Mouse (Mus musculus): ENCODE measurements at regions not wholly inside any gene's neighbourhood (a gene's known extent, or its start where the extent isn't known, plus 50 kb on each side); places are given as distances from the start of the nearest gene placed in this dataset.
A peak's percentile ranks its signal among the peaks of the same experiment; 100 is the strongest.

DNA sequence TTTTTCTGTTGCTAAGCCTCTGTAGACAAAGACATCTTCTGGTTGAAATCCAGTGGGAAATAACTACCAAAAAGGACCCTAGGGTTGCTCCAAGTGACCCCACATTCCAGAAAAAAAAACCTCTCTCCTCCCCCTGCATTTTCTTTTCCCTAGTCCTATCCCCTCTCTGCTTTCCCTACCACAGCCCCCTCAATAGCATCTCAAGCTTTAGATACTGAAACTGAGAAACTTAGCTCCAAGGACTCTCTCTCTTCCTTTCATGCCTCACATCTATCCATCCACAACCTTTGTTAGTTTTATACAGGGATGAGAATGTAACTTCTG is 207.5 kb upstream of the Ercc4 start:
- DNase-seq (ENCODE audit: inconsistent ontology term) = no peak

DNA sequence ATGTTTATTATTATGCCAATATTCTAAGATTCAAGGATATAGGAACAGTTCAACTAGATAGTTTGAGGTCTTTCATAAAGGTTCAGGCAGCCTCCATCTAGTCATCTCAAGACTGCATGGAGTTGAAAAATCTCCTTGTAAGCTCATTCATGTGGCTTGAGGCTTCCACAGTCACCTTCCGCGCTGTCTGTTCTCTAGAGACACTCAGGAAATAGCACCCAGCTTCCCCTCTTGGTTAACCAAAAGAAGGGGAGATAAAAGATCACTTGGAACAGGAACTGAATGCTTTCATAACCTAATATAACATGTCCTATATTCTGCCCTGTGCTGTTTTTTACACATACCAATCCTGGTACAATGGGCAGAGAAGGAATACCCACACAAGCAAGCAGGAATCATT is 206.3 kb upstream of the Ercc4 start:
- DNase-seq (ENCODE audit: inconsistent ontology term) = no peak

DNA sequence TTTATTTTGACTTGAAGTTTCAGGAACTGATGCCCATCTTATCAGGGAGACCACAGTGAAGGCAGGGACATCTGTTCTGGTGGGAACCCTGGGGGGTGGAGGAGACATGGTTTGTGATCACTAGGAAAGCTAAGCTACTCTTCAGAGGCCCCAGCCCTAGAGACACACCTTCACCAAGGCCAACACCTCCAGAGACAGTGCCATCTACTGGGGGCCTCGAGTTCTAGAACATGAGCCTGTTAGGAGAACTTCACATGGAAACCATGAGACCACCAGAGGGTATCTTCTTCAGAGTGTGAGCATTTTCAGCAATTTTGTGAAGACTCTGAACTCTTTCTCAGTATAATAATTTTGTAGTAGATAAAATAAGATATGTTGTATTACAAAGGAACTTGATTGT is 204.5 kb upstream of the Ercc4 start:
- no peak for DNase-seq (ENCODE audit: inconsistent ontology term)

DNA sequence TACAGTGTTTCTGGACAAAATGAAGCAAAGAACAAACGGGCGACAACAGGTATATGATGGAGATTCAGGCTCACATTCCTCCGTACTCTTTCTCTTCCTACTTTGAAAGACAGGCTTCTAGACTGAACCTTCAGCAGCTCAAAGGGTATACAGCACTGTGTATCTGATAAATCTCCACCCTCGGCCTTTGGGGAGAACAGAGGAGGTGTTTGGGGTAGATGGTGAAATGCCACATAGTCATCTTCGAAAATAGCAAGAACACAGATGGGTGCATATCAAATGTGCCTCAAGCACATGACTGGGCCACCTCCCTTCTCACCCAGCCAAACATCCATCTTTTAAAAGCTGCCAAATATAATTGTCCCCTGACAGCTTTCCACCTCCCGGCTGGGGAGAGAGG is 184.8 kb upstream of the Ercc4 start:
- no peak for DNase-seq (ENCODE audit: inconsistent ontology term)

DNA sequence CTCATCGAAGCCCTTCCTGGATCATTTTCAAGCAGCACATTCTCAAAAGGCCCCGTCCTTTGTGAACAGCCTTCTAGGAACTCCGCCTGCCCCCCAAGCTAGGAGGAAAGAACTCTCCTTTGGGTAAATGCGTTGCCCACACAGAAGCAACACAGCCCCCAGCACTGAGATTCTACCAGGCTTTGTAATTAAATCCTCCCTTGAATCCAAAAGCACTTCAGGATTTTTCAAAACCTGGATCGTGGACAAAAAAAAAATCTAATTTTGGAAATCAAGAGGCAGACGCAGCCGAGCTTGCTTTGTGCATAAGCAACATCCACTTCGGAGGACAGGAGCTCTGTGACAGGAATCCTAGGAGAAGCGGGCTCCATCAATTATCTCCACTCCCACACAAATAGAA is 183.6 kb upstream of the Ercc4 start:
- no peak for DNase-seq (ENCODE audit: inconsistent ontology term)

DNA sequence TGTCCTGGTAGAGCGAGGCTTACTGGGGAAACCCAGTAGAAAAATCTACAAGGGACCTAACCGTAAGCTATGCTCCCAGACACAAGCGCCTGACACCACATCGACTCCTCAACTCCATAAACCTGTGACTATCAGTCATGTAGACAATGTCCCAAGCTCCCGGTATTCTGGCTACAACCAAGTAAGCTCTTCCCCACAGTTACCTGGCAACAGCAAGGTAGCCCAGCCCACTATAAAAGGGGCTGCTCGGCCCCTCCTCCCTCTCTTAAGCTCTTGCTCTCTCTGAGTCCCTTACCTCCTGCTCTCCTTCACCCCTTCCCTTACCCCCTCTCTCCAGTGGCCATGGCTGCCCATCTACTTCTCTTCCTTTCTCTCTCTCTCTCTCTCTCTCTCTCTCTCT is 178.4 kb upstream of the Ercc4 start:
- no peak for DNase-seq (ENCODE audit: inconsistent ontology term)

DNA sequence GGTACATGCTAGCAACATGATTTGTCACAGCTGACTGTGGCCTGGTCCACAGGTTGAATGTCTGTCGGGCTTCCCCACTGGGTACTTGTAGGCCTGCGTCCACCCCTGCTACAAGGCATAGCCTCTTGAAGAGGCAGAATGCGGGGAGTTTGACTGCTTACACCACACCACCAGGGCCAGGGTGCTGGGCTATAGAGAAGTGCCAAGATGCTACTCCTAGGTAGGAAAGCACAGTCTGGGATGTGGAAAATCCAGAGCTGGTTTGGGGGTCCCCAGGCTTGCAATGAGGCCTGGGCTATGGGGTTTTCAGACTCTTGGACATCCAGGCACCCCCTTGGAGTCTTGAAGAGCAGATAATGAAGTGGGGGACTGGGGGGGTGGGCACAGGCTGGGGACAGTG is 176.5 kb upstream of the Ercc4 start:
- no peak for DNase-seq (ENCODE audit: inconsistent ontology term)

DNA sequence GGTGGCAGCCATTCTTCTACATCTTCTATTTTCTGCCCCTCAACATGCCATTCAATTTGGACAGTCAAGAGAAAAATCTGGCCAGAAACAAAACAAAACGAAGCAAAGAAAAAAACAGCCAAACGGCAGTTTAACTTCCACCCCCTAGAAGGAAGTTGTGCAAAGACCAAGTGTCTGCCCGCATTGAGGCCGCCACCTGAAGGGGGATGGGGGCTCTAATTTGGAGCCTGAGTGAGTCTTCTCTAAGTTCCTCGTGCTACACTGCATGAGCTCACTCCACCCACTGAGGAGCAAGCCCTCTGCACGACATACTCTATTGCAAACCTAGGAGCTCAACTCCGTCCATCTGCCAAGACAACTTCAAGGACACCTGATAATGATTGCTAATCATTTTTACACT is 174.9 kb upstream of the Ercc4 start:
- no peak for DNase-seq (ENCODE audit: inconsistent ontology term)

DNA sequence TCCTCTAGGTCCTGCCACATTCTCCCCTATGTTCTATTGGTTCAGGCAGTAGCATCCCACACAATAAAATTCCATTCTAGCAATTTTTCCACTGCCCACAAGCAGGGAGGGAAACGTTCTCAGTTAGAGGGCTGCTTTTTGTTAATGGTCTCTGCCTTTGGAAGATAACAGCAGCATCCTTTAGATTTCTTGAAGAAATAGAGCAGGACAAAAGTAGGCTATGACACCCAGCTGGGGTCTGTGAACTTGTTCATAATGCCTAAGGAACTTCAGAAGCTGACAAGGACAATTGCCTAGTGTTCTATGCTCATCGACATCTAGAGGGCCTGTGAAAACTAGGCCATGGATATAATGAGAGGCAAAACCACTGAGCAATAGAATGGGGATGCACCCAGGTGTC is 174.2 kb upstream of the Ercc4 start:
- DNase-seq (ENCODE audit: inconsistent ontology term) = peak; percentile 70

DNA sequence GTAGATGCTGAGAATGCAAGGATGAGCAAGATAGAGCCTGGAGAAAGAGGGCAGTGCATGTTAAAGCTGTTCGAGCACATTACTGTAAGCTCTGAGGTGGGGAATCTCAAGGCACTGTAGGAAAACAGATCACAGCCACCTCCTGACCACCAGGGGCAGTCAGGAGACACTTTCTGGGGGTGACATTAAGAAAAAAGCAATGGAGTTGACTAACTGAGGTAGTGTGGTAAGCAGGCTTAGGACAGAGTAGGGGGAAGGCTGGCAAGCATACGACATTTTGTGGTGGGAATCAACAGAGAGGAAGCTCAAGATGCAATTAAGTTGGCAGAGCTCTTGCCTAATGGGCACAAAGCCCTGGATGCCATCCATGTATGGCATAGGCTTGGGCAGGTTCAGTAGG is 172.9 kb upstream of the Ercc4 start:
- DNase-seq (ENCODE audit: inconsistent ontology term) = no peak

DNA sequence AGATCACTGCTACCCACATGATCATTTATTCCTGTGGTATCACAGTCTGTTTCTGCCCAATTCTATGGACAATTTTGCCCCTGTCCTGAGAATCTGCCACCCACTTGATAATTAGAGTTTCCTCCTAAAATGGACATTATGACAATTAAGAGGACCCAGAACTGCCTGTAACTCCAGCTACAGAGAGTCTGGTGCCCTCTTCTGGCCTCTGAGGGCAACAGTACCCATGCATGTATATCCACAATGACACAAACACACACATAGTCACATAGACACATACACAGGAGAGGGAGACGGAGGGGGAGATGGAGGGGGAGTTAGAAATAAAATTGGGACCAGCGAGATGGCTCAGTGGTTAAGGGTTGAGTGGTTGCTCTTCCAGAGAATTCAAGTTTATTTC is 170.9 kb upstream of the Ercc4 start:
- DNase-seq (ENCODE audit: inconsistent ontology term) = no peak

DNA sequence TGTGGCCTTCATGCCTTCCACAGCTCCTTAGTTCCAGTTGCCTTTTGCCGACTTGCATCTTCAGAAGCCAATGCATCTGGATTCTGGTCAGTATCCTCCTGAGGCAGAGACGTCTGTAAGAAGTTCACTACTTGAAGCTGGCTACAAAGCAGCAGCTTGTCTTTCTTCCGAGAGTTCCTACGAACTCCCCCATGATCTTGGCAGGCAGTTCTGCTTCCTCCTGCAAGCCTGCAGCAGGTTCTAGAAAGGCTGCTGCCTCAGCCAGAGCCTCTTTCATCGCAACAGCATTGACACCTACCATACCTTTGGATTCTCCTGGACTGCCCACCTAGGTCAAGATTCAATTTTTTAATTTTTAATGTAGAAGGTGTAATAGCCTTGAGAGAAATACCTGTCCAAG is 158.3 kb upstream of the Ercc4 start:
- DNase-seq (ENCODE audit: inconsistent ontology term) = no peak

DNA sequence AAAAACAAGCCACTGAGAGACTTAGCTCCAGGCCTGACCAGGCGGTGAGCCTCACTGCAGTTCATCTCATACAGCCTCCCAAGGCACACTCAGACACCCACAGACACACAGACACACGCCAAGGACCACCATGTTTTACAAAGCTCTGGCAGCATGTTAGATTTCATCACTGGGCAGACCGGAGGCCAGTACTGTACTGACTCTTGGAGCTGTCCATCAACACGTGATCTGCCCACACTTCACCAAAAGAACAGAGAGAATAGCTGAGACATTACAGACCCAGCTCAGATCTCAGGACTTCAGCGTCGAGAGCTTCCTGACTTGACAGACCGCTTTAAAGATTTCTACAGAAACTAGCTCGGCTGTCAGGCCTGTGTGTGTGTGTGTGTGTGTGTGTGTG is 155.5 kb upstream of the Ercc4 start:
- DNase-seq (ENCODE audit: inconsistent ontology term) = no peak

DNA sequence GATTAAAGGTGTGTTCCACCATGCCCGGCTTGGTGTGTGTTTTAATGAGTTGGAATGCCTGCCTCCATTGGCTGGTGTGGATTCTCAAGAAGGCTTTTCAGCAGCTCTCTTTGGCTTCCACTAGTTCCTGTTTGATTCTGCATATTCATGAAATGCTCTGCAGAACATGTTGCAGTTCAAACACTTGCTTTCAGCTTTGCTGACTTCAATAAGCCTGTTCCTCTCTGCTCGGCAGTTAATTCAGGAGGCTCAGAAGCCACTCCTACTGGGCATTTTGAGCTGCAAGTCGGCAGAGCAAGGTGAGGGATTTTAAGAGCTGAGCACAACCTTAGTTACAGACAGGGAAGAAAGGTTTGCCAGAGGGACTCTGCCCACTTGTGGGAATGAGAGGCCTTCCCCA is 153.1 kb upstream of the Ercc4 start:
- no peak for DNase-seq (ENCODE audit: inconsistent ontology term)

DNA sequence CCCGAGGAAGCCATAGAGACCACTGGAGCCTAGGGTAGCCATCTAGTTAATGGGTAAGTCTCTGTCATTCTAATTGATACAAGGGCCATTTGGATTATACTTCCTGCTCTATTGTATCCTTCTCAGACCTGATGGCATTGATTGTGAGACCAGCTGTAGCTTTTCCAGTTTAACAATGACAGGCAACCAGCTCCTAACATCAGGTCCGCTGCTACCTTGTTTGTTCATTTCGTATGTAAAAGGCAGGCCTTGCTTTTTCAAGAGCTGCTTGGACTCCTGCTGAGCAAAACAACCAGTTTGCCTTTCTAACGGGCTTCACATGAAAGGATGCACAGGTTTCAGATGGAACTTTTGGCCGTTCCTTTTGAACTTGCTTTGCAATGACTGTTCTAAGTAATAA is 148.6 kb upstream of the Ercc4 start:
- no peak for DNase-seq (ENCODE audit: inconsistent ontology term)

DNA sequence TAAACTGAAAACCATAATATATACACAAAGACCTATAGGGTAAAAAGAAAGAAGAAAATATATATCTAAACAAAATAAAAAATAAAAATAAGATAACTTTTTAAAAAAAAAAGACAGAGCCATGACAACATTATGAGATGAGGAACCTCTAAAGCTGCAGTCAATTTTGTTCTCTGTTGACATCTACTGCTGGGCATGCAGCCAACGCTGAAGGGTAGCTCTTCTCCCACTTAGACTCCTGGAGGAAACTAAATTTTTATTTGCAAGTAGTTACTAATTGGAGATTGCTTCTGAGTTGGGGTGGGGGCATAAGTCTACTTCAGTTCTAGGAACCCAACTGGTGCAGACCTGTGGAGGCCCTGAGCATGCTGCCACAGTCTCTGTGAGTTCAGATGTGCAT is 126.8 kb upstream of the Ercc4 start:
- no peak for DNase-seq (ENCODE audit: inconsistent ontology term)

DNA sequence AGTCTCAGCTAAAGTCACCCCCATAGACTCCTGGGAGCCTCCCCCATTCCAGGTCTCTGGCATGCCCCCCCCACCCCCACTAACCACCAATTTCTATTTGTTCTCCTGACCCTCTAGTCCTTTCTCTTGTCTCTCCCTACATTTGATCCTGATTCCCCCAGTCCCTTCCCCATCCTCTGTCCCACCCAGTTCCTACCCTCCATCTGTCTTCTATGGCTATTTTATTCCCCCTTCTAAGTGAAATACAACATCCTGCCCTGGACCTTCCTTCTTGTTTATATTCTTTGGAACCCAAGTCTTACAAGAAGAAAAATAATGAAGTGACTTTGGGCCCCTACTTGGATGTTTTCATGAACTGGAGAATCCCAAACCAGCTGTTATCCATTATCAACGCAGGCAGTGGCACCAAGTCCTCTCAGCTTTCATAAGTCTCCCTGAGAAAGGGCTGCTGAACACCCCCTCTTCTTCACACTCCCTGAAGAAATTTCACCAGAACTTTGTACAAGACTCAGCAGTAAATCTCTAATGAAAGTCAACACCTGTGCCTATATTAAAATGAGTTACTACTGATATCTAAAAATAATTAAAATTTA is 108.1 kb upstream of the Ercc4 start:
- DNase-seq (ENCODE audit: inconsistent ontology term) = no peak

DNA sequence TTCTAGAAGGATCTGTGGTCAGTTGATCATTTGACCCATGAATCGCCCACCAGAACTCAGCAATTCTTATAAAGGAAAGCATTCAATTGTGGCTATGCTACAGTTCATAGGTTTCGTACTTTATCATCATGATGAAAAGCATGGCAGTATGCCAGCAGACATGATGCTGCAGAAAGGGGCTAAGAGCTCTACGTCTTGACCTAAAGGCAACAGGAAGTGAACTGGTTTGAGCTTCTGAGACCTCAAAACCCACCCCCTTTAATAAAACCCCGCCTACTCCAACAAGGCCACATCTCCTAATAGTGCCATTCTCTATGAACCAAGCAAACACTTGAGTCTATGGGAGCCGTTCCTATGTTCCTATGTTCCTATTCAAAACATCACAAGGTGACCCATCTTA is 96.6 kb upstream of the Ercc4 start:
- no peak for DNase-seq (ENCODE audit: inconsistent ontology term)

DNA sequence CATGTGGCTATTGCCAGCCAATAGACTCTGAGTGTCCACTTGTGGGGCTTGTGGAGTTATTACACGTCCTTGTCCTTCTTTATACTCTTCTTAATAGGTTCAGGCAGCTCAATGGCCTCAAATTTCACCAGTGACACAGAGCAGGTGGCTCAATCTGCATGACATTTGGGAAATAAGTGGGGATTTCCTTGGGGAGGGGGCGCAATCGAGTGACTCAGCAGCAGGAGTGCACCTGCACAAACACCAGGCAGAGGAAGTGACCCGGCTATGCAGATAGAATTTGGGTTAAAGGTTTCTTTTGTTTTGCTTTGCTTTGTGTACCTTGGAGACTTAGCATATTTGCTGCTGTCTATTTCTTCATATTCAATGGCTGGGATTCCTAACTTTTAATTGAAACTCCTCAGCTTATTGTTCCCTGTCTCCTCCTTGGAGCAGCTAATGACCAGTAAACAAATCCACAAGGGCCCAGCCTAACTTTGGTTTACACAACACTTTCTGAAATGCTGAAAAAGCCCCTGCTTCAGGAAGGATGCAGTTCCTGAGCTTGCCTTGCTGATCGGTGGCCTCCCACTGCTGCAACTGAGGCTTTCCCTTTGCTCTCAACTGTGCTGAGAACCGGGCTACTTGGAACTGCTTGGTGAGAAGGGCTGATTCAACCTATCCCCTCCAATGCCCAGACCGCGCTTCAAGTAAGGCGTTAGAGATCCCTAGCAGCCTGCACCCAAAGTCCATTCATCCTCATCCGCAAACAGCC is 95.4 kb upstream of the Ercc4 start:
- DNase-seq (ENCODE audit: inconsistent ontology term) = peak; percentile 71

DNA sequence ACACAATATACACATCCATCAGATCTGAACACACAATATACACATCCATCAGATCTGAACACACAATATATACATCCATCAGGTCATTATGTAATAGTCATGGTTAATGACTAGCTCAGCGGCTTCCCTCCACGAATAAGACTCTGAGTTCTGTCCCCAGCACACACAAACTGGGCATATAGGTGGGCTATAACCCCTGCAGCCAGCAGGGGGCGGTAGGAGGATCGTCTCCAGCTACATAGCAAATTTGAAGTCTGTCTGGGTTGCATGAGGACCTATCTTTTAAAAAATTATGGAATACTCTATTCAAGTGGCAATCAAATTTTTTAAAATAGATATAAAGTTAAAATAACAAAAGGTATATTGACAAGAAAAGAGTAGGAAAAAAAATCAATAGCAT is 86.6 kb upstream of the Ercc4 start:
- DNase-seq (ENCODE audit: inconsistent ontology term) = no peak

DNA sequence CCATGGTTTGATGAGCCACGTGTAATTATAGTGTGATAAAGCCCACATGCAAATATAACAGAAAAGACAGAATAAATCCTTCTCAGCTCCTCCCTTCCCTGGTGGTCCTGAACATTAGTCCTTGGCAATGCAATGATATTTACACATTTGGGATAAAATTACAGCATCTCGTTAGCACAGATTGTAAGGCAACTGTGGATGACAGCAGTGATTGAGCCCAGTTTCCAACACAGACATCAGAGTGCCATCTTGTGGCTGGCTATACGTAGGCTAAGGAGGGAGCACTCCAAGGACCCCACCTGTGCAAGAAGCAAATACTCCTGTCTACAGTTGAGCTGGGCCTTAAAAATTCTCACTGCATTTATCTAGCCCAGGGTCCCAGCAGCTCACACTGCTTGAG is 84.1 kb upstream of the Ercc4 start:
- DNase-seq (ENCODE audit: inconsistent ontology term) = no peak

DNA sequence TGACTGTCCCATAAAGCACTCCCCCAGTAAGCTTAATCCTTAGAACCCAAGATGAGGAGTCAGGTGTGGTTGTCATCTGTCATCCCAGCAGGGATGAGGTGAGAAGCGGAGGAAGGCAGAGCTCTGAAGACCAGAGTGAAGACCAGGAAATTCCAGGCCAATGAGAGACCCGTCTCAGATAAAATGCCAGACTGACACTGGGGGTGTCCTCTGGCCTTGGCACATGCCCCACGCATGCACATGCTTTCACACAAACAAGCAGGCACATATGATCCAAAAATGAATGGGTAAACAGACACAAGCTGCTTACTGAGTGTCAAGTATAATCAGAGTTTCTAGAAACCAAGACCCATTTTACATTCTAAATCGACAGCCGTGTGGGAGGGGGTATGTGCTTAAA is 75.3 kb upstream of the Ercc4 start:
- DNase-seq (ENCODE audit: inconsistent ontology term) = no peak

DNA sequence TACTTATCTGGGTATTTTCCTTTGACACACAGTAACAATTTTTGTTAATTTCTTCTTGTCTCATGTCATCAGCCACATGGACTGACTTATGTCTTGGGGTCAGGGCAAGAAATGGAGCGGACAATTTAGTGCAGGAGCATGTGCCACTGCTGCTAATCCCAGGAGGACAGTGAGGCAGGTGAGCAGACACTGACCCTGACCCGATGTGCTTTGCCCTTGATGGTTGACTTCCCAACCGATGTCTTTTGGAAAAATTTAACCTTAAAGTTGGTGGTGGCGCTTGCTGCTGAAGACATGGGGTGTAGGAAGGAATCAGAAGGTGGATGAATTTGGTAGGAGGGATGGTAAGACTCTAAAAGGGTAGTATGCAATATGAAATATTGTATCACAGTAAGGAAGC is 72.9 kb upstream of the Ercc4 start:
- no peak for DNase-seq (ENCODE audit: inconsistent ontology term)
